Mouse (Mus musculus): ENCODE data around the gene Myrip. TPM values are rescaled to one million over a fixed set of nuclear protein-coding genes. Genes with fewer than 3 reads are reported as not detected.

Gene Myrip
- polyA plus RNA-seq, 1 experiment from 2014 or later: 0.27 TPM

- DNase-seq (ENCODE audit: low spot score): peak; percentile 87
- Histone ChIP-seq H3K9me3 (no peaks in the 10 kb centered on the region), H3K36me3 (replicated peaks) (peaks cover 34% of the 10 kb centered on the region), H3K4me3 (peak overlapping the region; percentile 98), H3K27ac (replicated peaks) (peak overlapping the region; percentile 97), H3K27me3 (replicated peaks; ENCODE audit: low read depth, poor library complexity, severe bottlenecking) (no peaks in the 10 kb centered on the region), H3K4me1 (peaks cover 20% of the 10 kb centered on the region)
- WGBS: under 1% methylated on average over 97 of the region's 97 CpGs
Measured at GRCm38 (mm10) chr9:120492400-120493351, 191.4 kb downstream of the Myrip start.

- Histone ChIP-seq H3K9me3 (no peaks in the 10 kb centered on the region), H3K36me3 (replicated peaks) (peaks cover 34% of the 10 kb centered on the region), H3K27me3 (replicated peaks; ENCODE audit: low read depth, poor library complexity, severe bottlenecking) (no peaks in the 10 kb centered on the region), H3K4me1 (peaks cover 20% of the 10 kb centered on the region), H3K27ac (replicated peaks) (peak overlapping the region; percentile 97), H3K4me3 (peak overlapping the region; percentile 98)
- WGBS: 86% methylated on average over 12 of the region's 12 CpGs
- no peak for DNase-seq (ENCODE audit: low spot score)
Measured at GRCm38 (mm10) chr9:120493781-120494180, 192.5 kb downstream of the Myrip start.

GRCm38 (mm10) chr9:120496691-120497090, 195.4 kb downstream of the Myrip start:
- no peaks in the 10 kb centered on the region for H3K27me3 ChIP-seq (replicated peaks; ENCODE audit: low read depth, poor library complexity, severe bottlenecking)
- 10% methylated on average over 3 of the region's 3 CpGs for WGBS
- DNase-seq (ENCODE audit: low spot score): peak; percentile 77
- peaks cover 20% of the 10 kb centered on the region for H3K4me1 ChIP-seq
- no peak overlapping the region for H3K4me3 ChIP-seq
- no peaks in the 10 kb centered on the region for H3K9me3 ChIP-seq
- H3K36me3 ChIP-seq (replicated peaks): peaks cover 34% of the 10 kb centered on the region
- no peak overlapping the region for H3K27ac ChIP-seq (replicated peaks)

- H3K9me3 ChIP-seq: no peaks in the 10 kb centered on the region
- H3K27ac ChIP-seq (replicated peaks): no peak overlapping the region
- 84% methylated on average over 5 of the region's 5 CpGs for whole genome bisulfite sequencing
- peaks cover 16% of the 10 kb centered on the region for H3K4me1 ChIP-seq
- DNase-seq (ENCODE audit: low spot score): no peak
- peaks cover 34% of the 10 kb centered on the region for H3K36me3 ChIP-seq (replicated peaks)
- no peaks in the 10 kb centered on the region for H3K27me3 ChIP-seq (replicated peaks; ENCODE audit: low read depth, poor library complexity, severe bottlenecking)
- no peak overlapping the region for H3K4me3 ChIP-seq
Measured at GRCm38 (mm10) chr9:120497983-120498382, 196.7 kb downstream of the Myrip start.

- Histone ChIP-seq H3K27me3 (replicated peaks; ENCODE audit: low read depth, poor library complexity, severe bottlenecking) (no peaks in the 10 kb centered on the region), H3K27ac (replicated peaks) (no peak overlapping the region), H3K9me3 (peaks cover 1% of the 10 kb centered on the region; the same call in 1 of the 2 replicates), H3K4me3 (no peak overlapping the region), H3K36me3 (replicated peaks) (peaks cover 8% of the 10 kb centered on the region), H3K4me1 (no peaks in the 10 kb centered on the region)
- peak; percentile 39 for DNase-seq (ENCODE audit: low spot score)
- 40% methylated on average over 10 of the region's 10 CpGs for WGBS
Measured at GRCm38 (mm10) chr9:120501191-120501902, 200.0 kb downstream of the Myrip start.

- peak; percentile 85 for DNase-seq (ENCODE audit: low spot score)
- no peak overlapping the region for H3K4me3 ChIP-seq
- 8% methylated on average over 8 of the region's 8 CpGs for WGBS
Measured at GRCm38 (mm10) chr9:120502013-120502412, 200.7 kb downstream of the Myrip start.

GRCm38 (mm10) chr9:120504423-120504822, 203.1 kb downstream of the Myrip start:
- H3K36me3 ChIP-seq (replicated peaks): no peaks in the 10 kb centered on the region
- H3K27me3 ChIP-seq (replicated peaks; ENCODE audit: low read depth, poor library complexity, severe bottlenecking): no peaks in the 10 kb centered on the region
- 84% methylated on average over 2 of the region's 2 CpGs for WGBS
- DNase-seq (ENCODE audit: low spot score): no peak
- H3K9me3 ChIP-seq: peaks cover 6% of the 10 kb centered on the region; the same call in 1 of the 2 replicates
- H3K4me3 ChIP-seq: no peak overlapping the region
- H3K27ac ChIP-seq (replicated peaks): no peak overlapping the region
- H3K4me1 ChIP-seq: no peaks in the 10 kb centered on the region

More at GRCm38 (mm10) chr9:120502013-120502412, 200.7 kb downstream of the Myrip start:
- Histone ChIP-seq H3K27ac (replicated peaks) (no peak overlapping the region; the same call in 1 of the 2 replicates), H3K36me3 (replicated peaks) (peaks cover 5% of the 10 kb centered on the region), H3K4me1 (no peaks in the 10 kb centered on the region), H3K9me3 (peaks cover 6% of the 10 kb centered on the region; the same call in 1 of the 2 replicates), H3K27me3 (replicated peaks; ENCODE audit: low read depth, poor library complexity, severe bottlenecking) (no peaks in the 10 kb centered on the region)

- no peaks in the 10 kb centered on the region for H3K4me1 ChIP-seq
- no peak overlapping the region for H3K27ac ChIP-seq (replicated peaks)
- DNase-seq (ENCODE audit: low spot score): peak; percentile 25
- H3K36me3 ChIP-seq (replicated peaks): no peaks in the 10 kb centered on the region
- H3K4me3 ChIP-seq: no peak overlapping the region
- 77% methylated on average over 3 of the region's 3 CpGs for WGBS
- H3K9me3 ChIP-seq: peaks cover under 1% of the 10 kb centered on the region; the same call in 1 of the 2 replicates
- no peaks in the 10 kb centered on the region for H3K27me3 ChIP-seq (replicated peaks; ENCODE audit: low read depth, poor library complexity, severe bottlenecking)
Measured at GRCm38 (mm10) chr9:120511781-120512180, 210.5 kb downstream of the Myrip start.

- 82% methylated on average over 8 of the region's 8 CpGs for WGBS
- no peaks in the 10 kb centered on the region for H3K36me3 ChIP-seq (replicated peaks)
Measured at GRCm38 (mm10) chr9:120516720-120517119, 215.4 kb downstream of the Myrip start.

GRCm38 (mm10) chr9:120518946-120519345, 217.6 kb downstream of the Myrip start:
- no peak for DNase-seq (ENCODE audit: low spot score)
- Histone ChIP-seq H3K4me3 (no peak overlapping the region), H3K4me1 (no peaks in the 10 kb centered on the region), H3K27ac (replicated peaks) (no peak overlapping the region), H3K9me3 (no peaks in the 10 kb centered on the region), H3K27me3 (replicated peaks; ENCODE audit: low read depth, poor library complexity, severe bottlenecking) (no peaks in the 10 kb centered on the region), H3K36me3 (replicated peaks) (no peaks in the 10 kb centered on the region)
- WGBS: 76% methylated on average over 3 of the region's 3 CpGs

More at GRCm38 (mm10) chr9:120516720-120517119, 215.4 kb downstream of the Myrip start:
- H3K4me3 ChIP-seq: no peak overlapping the region
- DNase-seq (ENCODE audit: low spot score): no peak
- no peaks in the 10 kb centered on the region for H3K27me3 ChIP-seq (replicated peaks; ENCODE audit: low read depth, poor library complexity, severe bottlenecking)
- H3K27ac ChIP-seq (replicated peaks): no peak overlapping the region
- no peaks in the 10 kb centered on the region for H3K9me3 ChIP-seq
- H3K4me1 ChIP-seq: no peaks in the 10 kb centered on the region

GRCm38 (mm10) chr9:120519469-120520125, 218.3 kb downstream of the Myrip start:
- WGBS: 68% methylated on average over 19 of the region's 19 CpGs

GRCm38 (mm10) chr9:120521161-120521560, 219.8 kb downstream of the Myrip start:
- H3K36me3 ChIP-seq (replicated peaks): no peaks in the 10 kb centered on the region
- no peak for DNase-seq (ENCODE audit: low spot score)
- WGBS: 78% methylated on average over 1 of the region's 1 CpGs
- H3K27me3 ChIP-seq (replicated peaks; ENCODE audit: low read depth, poor library complexity, severe bottlenecking): no peaks in the 10 kb centered on the region
- H3K27ac ChIP-seq (replicated peaks): no peak overlapping the region
- H3K4me1 ChIP-seq: no peaks in the 10 kb centered on the region
- H3K9me3 ChIP-seq: no peaks in the 10 kb centered on the region
- H3K4me3 ChIP-seq: no peak overlapping the region

More at GRCm38 (mm10) chr9:120519469-120520125, 218.3 kb downstream of the Myrip start:
- H3K27ac ChIP-seq (replicated peaks): no peak overlapping the region
- no peak overlapping the region for H3K4me3 ChIP-seq
- H3K9me3 ChIP-seq: no peaks in the 10 kb centered on the region
- H3K4me1 ChIP-seq: no peaks in the 10 kb centered on the region
- no peak for DNase-seq (ENCODE audit: low spot score)
- no peaks in the 10 kb centered on the region for H3K27me3 ChIP-seq (replicated peaks; ENCODE audit: low read depth, poor library complexity, severe bottlenecking)
- no peaks in the 10 kb centered on the region for H3K36me3 ChIP-seq (replicated peaks)

Measured in embryonic facial prominence, embryonic 10.5 days (tissue).